Mouse (Mus musculus) hindbrain, embryonic 10.5 days (tissue): ENCODE results near the gene Shank3. TPM values are rescaled to one million over a fixed set of nuclear protein-coding genes. Genes with fewer than 3 reads are reported as not detected.
A peak's percentile ranks its signal among the peaks of the same experiment; 100 is the strongest.

Source experiments
- DNase-seq: peaks from one replicate; pipeline ENCODE4 v3.0.0-alpha.2; 2017; ENCODE audit warnings: low spot score
- H3K27ac ChIP-seq: fragments of 300-500 bp; sonication (generic); 2 replicates; pipeline ENCODE4 v1.5.1; 2016; ENCODE audit warnings: mild to moderate bottlenecking, moderate library complexity
- H3K27me3 ChIP-seq: fragments of 300-500 bp; sonication (generic); 2 replicates; pipeline ENCODE4 v1.6.1; 2016; ENCODE audit warnings: mild to moderate bottlenecking; ENCODE audit not compliant: poor library complexity, insufficient read depth, severe bottlenecking
- H3K36me3 ChIP-seq: fragments of 300-500 bp; sonication (generic); 2 replicates; pipeline ENCODE4 v1.6.1; 2016; ENCODE audit warnings: mild to moderate bottlenecking, moderate library complexity
- H3K4me1 ChIP-seq: fragments of 300-500 bp; sonication (generic); replicated peaks from 2 replicates; pipeline ENCODE4 v1.6.1; 2016; ENCODE audit warnings: mild to moderate bottlenecking
- H3K4me3 ChIP-seq: fragments of 300-500 bp; sonication (generic); 2 replicates; pipeline ENCODE4 v1.5.1; 2016; ENCODE audit warnings: mild to moderate bottlenecking, moderate library complexity
- H3K9me3 ChIP-seq: fragments of 300-500 bp; sonication (generic); 2 replicates; pipeline ENCODE4 v1.6.1; 2016; ENCODE audit warnings: mild to moderate bottlenecking, moderate library complexity
- WGBS: fragments of 180-500 bp; shearing (Covaris S2); methylation state at CpG from one replicate; pipeline ENCODE4 v1.1.7; 2016; 5-methylcytosine and 5-hydroxymethylcytosine counted together
- polyA plus RNA-seq: library from polyadenylated mRNA; unstranded; fragments of >200 nt; fragmentation: Nextera tagmentation; extraction: Ambion mirVana; gene quantifications from 2 replicates; pipeline ENCODE4 v1.2.1, GENCODE M21; 2016

The Shank3 gene
- polyA plus RNA-seq, 1 experiment from 2014 or later: 3.5 TPM

DNA sequence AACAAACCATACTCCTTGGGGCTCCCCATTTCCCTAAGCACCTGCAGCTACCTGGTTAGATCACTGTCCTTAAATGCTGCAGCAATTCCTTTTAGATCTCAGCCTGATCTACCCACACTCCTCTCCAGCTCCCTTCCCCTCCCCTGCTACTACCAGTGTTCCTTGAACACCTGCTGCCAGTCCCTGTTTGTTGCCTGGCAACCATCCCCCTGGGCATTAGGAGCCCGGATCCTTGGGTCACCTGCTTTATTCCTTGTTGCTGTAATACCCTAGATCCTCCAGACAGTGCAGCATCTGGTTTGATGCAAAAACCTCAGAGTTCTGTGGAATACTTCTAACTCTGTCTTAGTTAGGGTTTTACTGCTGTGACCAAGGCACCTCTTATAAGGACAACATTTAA, 34.4 kb upstream of the Shank3 start:
- peaks cover 2% of the 10 kb centered on the region; the same call in 1 of the 2 replicates for H3K4me1 ChIP-seq
- no peak overlapping the region for H3K27ac ChIP-seq
- WGBS: 2% methylated on average over 1 of the region's 1 CpGs
- no peak overlapping the region for H3K4me3 ChIP-seq
- H3K36me3 ChIP-seq: peaks cover 31% of the 10 kb centered on the region
- no peak for DNase-seq
- H3K9me3 ChIP-seq: no peaks in the 10 kb centered on the region
- no peaks in the 10 kb centered on the region for H3K27me3 ChIP-seq

DNA sequence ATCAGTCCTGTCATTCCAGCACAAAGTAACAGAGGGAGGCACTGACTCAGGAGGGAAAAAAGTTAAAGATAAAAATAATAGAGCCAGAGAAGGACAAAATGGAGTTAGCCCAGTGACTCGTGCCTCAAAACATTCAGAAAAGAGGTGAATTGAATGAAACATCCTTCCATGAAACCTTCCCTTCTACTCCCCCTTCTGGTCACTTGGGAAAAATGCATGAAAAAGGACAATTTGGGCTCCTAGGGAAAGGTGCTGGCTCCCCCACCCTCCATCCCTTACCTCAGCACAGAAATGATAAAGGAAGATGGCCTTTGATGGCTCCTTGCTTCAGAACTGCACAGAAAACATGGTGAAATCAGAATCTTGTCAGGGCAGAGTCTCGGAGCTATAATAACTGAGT, 30.8 kb upstream of the Shank3 start:
- Histone ChIP-seq H3K9me3 (no peaks in the 10 kb centered on the region), H3K27me3 (no peaks in the 10 kb centered on the region)

DNA sequence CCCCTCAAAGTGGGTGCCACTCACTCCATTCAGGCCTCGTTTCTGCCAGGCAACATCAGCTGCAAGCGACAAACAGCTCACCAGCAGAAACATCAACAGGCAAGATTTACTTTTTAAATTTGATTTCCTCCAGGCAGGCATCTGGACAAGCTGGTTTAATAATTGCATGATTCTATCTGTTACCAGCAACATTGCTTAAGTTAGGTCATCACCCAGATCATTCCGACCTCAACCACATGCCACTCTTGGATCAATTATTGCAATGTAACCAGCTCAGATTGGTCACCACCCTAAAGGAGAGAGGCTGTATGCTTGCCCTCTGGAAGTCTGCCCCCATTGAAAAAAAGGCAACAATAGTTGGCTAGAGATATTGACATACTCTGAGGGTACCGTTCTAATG, 27.9 kb upstream of the Shank3 start:
- Histone ChIP-seq H3K27me3 (no peaks in the 10 kb centered on the region), H3K27ac (no peak overlapping the region), H3K9me3 (no peaks in the 10 kb centered on the region), H3K36me3 (0 out of 2 replicates have a peak, but pooled peaks cover 5% of the 10 kb centered on the region), H3K4me3 (no peak overlapping the region), H3K4me1 (peaks cover 18% of the 10 kb centered on the region)
- DNase-seq: no peak
- 95% methylated on average over 4 of the region's 4 CpGs for WGBS

More for the DNA sequence above, 30.8 kb upstream of the Shank3 start:
- Histone ChIP-seq H3K4me3 (no peak overlapping the region), H3K4me1 (no peaks in the 10 kb centered on the region; the same call in 1 of the 2 replicates), H3K27ac (no peak overlapping the region), H3K36me3 (peaks cover 7% of the 10 kb centered on the region; the same call in 1 of the 2 replicates)
- 36% methylated on average over 2 of the region's 2 CpGs for WGBS
- no peak for DNase-seq

DNA sequence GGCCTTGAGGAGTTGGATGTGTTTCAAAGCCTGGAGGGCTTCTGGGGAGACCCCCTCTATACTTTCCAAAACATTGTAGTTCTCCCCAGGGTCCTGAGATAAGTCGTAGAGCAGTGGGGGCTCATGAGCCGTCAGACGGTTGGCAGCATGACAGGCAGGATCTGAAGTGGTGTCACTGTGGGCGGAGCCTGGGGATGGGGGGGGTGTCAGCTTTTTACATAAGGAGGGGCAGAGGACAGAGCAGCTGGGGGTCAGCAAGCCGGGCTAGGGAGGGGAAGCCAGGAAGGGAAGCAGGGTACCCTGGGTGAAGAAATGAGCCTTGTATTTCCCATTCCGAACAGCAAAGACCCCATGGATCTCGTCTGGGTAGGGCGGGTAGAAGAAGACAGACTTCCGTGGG, 26.1 kb upstream of the Shank3 start:
- H3K27ac ChIP-seq: no peak overlapping the region
- peaks cover 4% of the 10 kb centered on the region; the same call in 1 of the 2 replicates for H3K27me3 ChIP-seq
- no peak for DNase-seq
- peaks cover 34% of the 10 kb centered on the region for H3K4me1 ChIP-seq
- 0 out of 2 replicates have a peak, but pooled peaks cover 5% of the 10 kb centered on the region for H3K36me3 ChIP-seq
- H3K4me3 ChIP-seq: no peak overlapping the region
- whole genome bisulfite sequencing: 79% methylated on average over 9 of the region's 9 CpGs
- H3K9me3 ChIP-seq: no peaks in the 10 kb centered on the region

- 97% methylated on average over 8 of the region's 8 CpGs for WGBS
Observed at GRCm38 (mm10) chr15:89473921-89474320, 25.5 kb upstream of the Shank3 start.

GRCm38 (mm10) chr15:89474596-89475292, 24.7 kb upstream of the Shank3 start:
- no peaks in the 10 kb centered on the region for H3K9me3 ChIP-seq
- DNase-seq: no peak
- 0 out of 2 replicates have a peak, but pooled peaks cover 5% of the 10 kb centered on the region for H3K36me3 ChIP-seq
- peaks cover 4% of the 10 kb centered on the region; the same call in 1 of the 2 replicates for H3K27me3 ChIP-seq
- H3K27ac ChIP-seq: 0 out of 2 replicates have a peak overlapping the region, but pooled peaks have one; percentile 87
- peak overlapping the region; percentile 64 for H3K4me3 ChIP-seq
- H3K4me1 ChIP-seq: peaks cover 34% of the 10 kb centered on the region
- WGBS: 93% methylated on average over 19 of the region's 19 CpGs

More at GRCm38 (mm10) chr15:89473921-89474320, 25.5 kb upstream of the Shank3 start:
- DNase-seq: no peak
- Histone ChIP-seq H3K4me1 (peaks cover 34% of the 10 kb centered on the region), H3K27ac (no peak overlapping the region), H3K36me3 (0 out of 2 replicates have a peak, but pooled peaks cover 5% of the 10 kb centered on the region), H3K9me3 (no peaks in the 10 kb centered on the region), H3K4me3 (no peak overlapping the region), H3K27me3 (peaks cover 4% of the 10 kb centered on the region; the same call in 1 of the 2 replicates)

- no peaks in the 10 kb centered on the region for H3K9me3 ChIP-seq
- H3K4me3 ChIP-seq: peak overlapping the region; percentile 64
- WGBS: 90% methylated on average over 7 of the region's 7 CpGs
- H3K36me3 ChIP-seq: 0 out of 2 replicates have a peak, but pooled peaks cover 5% of the 10 kb centered on the region
- DNase-seq: no peak
- H3K27ac ChIP-seq: peak overlapping the region; percentile 87; the same call in 1 of the 2 replicates
- peaks cover 34% of the 10 kb centered on the region for H3K4me1 ChIP-seq
- H3K27me3 ChIP-seq: peaks cover 4% of the 10 kb centered on the region; the same call in 1 of the 2 replicates
Observed at GRCm38 (mm10) chr15:89475293-89475600, 24.2 kb upstream of the Shank3 start.

- 0 out of 2 replicates have a peak, but pooled peaks cover 5% of the 10 kb centered on the region for H3K36me3 ChIP-seq
- peaks cover 4% of the 10 kb centered on the region; the same call in 1 of the 2 replicates for H3K27me3 ChIP-seq
- WGBS: 9% methylated on average over 44 of the region's 44 CpGs
- peaks cover 37% of the 10 kb centered on the region for H3K4me1 ChIP-seq
- H3K4me3 ChIP-seq: peak overlapping the region; percentile 64
- peak overlapping the region; percentile 87 for H3K27ac ChIP-seq
- peak; percentile 91 for DNase-seq
- H3K9me3 ChIP-seq: no peaks in the 10 kb centered on the region
Observed at GRCm38 (mm10) chr15:89475611-89476474, 23.6 kb upstream of the Shank3 start.

DNA sequence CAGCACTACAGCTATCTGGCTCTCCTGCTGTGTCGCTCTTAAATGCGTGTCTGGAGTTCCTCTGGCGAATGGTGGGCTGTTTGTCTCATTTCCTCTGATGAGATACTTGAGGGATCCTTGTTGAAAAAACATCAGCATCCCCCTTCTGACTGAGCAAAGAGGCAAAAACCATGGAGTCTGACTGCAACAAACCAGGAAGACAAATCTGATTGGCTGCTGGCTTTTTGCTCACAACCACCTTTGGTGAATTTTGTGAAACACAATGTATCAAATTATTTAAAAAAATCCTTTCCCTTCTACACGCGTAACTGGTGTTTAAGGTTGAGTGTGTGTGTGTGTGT, 23.0 kb upstream of the Shank3 start:
- 10% methylated on average over 5 of the region's 5 CpGs for WGBS

GRCm38 (mm10) chr15:89477091-89477491, 22.3 kb upstream of the Shank3 start, which contains the start of gene Arsa:
Arsa (minus strand) TSS chr15:89477425.
- DNase-seq: no peak
- Histone ChIP-seq H3K4me3 (peak within 1 kb of the TSS; percentile 64), H3K27ac (peak within 1 kb of the TSS; percentile 87), H3K36me3 (0 out of 2 replicates have a peak, but pooled peaks cover 5% of the 10 kb centered on the region), H3K27me3 (peaks cover 4% of the 10 kb centered on the region; the same call in 1 of the 2 replicates), H3K4me1 (peaks cover 37% of the 10 kb centered on the region), H3K9me3 (no peaks in the 10 kb centered on the region)
- 31% methylated on average over 9 of the region's 9 CpGs for WGBS

More for the DNA sequence above, 23.0 kb upstream of the Shank3 start:
- Histone ChIP-seq H3K4me3 (peak overlapping the region; percentile 64), H3K27me3 (peaks cover 4% of the 10 kb centered on the region; the same call in 1 of the 2 replicates), H3K4me1 (peaks cover 37% of the 10 kb centered on the region), H3K36me3 (0 out of 2 replicates have a peak, but pooled peaks cover 5% of the 10 kb centered on the region), H3K9me3 (no peaks in the 10 kb centered on the region), H3K27ac (peak overlapping the region; percentile 87)
- no peak for DNase-seq

DNA sequence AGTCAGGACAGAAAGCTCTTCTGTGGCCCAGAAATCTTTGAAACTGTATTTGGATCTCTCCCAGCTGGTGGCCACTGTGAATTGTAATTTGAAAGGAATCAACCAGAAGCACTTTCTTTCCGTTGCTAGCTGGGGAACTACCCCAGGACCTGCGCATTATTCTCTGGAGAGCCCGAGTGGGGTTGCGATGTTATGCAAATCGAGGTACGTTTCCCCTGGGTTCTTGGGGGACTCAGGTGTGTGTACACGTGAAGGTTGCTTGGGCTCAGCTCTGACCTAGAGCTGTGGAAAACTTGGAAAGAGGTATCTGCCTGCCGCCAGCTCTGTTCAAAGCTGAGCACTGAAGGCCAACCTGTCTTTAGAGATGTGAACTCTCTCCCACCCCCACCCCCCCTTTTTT, 21.6 kb upstream of the Shank3 start:
- H3K9me3 ChIP-seq: no peaks in the 10 kb centered on the region
- peaks cover 37% of the 10 kb centered on the region for H3K4me1 ChIP-seq
- H3K27ac ChIP-seq: no peak overlapping the region
- H3K4me3 ChIP-seq: no peak overlapping the region
- no peak for DNase-seq
- peaks cover 4% of the 10 kb centered on the region; the same call in 1 of the 2 replicates for H3K27me3 ChIP-seq
- 0 out of 2 replicates have a peak, but pooled peaks cover 5% of the 10 kb centered on the region for H3K36me3 ChIP-seq
- WGBS: 40% methylated on average over 8 of the region's 8 CpGs

DNA sequence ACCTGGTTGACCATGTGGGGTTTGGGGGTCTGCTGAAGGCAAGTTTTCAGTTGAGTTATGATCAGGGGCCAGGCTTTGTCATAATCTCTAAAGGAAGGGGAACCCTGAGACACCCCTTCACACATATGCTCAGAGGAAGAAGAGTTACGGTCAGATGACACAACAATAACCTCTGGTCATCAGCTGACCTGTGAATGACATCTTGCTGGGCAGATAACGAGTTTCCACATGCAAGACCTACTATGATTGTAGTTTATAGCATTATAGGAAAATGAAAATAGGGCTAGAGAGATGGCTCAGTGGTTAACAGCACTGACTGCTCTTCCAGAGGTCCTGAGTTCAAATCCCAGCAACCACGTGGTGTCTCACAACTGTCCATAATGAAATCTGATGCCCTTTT, 20.8 kb upstream of the Shank3 start:
- Histone ChIP-seq H3K4me1 (peaks cover 37% of the 10 kb centered on the region), H3K9me3 (no peaks in the 10 kb centered on the region), H3K27me3 (peaks cover 4% of the 10 kb centered on the region; the same call in 1 of the 2 replicates), H3K4me3 (no peak overlapping the region), H3K36me3 (no peaks in the 10 kb centered on the region), H3K27ac (no peak overlapping the region)
- DNase-seq: no peak
- WGBS: 90% methylated on average over 3 of the region's 3 CpGs
